Mouse (Mus musculus): Measurements from ENCODE around the gene Glyctk. TPM values are rescaled to one million over a fixed set of nuclear protein-coding genes. Genes with fewer than 3 reads are reported as not detected.

The Glyctk gene
- polyA plus RNA-seq, 1 experiment: 17.6 TPM

DNA sequence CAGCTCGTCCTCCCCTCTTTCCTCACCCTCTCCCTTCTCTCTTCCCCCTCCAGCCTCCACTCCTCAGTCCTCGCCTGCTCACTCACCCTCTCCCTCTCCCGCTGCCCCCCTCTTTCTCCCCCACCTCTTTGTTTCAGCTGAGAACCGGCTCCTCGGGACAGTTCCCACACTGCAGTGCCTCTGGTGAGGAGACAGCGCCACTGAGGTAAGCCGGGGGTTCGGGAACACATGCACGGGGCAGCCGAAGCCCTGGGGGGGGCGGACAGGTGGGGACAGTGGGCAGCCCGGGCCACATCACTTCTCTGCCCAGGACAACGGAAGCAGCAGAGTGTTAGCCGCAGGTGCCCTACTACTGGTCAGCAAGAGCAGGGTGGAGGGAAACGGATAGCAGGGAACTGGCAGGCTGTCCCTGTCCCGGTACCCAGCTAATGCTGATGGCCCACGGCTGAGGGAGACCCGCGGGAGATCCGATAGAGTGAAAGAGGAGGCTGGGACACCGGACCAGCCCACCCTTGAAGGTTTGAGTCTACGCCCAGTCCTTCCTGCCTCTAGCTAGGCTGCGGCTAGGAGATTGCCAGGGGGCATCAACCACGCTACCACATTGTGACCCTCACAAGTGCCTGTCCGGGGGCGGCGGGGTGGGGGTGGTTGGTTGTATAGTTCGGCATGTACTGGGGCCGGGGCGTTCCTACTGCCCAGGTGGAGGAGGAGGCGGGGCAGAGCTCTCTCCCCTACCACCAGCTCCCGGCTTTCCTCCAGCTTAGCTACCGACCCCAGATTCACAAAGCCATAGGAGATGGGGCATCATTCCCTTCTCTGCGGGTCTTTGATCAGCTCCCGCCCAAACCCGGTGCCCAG is 9.2 kb downstream of the Glyctk start:
- Histone ChIP-seq H3K27ac (ENCODE audit: control insufficient read depth, insufficient read depth, low read depth, low read length) (no peak overlapping the region), H3K4me3 (ENCODE audit: control insufficient read depth, low read depth, low read length) (peak overlapping the region; percentile 30), H3K27me3 (ENCODE audit: control insufficient read depth, insufficient read depth, low read length) (peaks cover 3% of the 10 kb centered on the region; the same call in 1 of the 2 replicates), H3K4me1 (ENCODE audit: control insufficient read depth, insufficient read depth, low read length) (peaks cover 5% of the 10 kb centered on the region), H3K36me3 (ENCODE audit: control insufficient read depth, insufficient read depth, low read length) (no peaks in the 10 kb centered on the region)
- TF ChIP-seq CTCF (IDR thresholded peaks at IDR 0.05; ENCODE audit: control insufficient read depth, insufficient read depth, insufficient replicate concordance, low read depth, low read length): no peak
- no peak for TF ChIP-seq POLR2A (IDR thresholded peaks at IDR 0.05; ENCODE audit: control insufficient read depth, low read depth, low read length)

DNA sequence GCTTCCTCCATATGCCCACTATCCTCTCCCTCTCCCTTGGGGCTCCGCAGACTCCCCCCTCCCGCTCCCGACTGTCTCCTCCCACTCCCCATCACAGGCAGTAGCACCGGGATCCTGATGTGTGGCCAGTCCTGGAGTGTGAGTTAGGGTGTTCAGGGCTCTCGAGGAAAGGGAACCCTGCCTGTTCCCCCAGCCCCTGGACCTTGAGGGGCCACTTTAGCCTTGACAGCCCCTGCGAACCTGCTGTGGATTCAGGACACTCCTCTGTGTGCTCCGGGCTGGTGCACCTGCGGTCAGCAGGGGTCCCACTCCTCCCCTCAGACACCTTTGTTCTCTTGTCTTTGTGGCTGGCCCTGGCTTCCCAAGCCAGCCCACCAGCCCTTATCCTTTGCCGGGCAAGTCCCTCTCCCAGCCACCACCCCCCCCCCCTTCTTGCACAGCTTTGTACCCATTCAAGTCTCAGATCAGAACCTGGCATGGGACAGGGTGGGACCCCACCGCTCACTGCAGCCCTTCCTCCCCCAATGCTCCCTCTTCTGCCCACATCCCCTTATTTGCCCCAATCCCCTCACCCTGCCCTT is 10.0 kb downstream of the Glyctk start:
- Histone ChIP-seq H3K4me1 (ENCODE audit: control insufficient read depth, insufficient read depth, low read length) (peaks cover 5% of the 10 kb centered on the region), H3K4me3 (ENCODE audit: control insufficient read depth, low read depth, low read length) (peak overlapping the region; percentile 30), H3K36me3 (ENCODE audit: control insufficient read depth, insufficient read depth, low read length) (no peaks in the 10 kb centered on the region), H3K27me3 (ENCODE audit: control insufficient read depth, insufficient read depth, low read length) (peaks cover 3% of the 10 kb centered on the region; the same call in 1 of the 2 replicates), H3K27ac (ENCODE audit: control insufficient read depth, insufficient read depth, low read depth, low read length) (no peak overlapping the region)
- TF ChIP-seq CTCF (IDR thresholded peaks at IDR 0.05; ENCODE audit: control insufficient read depth, insufficient read depth, insufficient replicate concordance, low read depth, low read length) (no peak), POLR2A (IDR thresholded peaks at IDR 0.05; ENCODE audit: control insufficient read depth, low read depth, low read length) (no peak)

DNA sequence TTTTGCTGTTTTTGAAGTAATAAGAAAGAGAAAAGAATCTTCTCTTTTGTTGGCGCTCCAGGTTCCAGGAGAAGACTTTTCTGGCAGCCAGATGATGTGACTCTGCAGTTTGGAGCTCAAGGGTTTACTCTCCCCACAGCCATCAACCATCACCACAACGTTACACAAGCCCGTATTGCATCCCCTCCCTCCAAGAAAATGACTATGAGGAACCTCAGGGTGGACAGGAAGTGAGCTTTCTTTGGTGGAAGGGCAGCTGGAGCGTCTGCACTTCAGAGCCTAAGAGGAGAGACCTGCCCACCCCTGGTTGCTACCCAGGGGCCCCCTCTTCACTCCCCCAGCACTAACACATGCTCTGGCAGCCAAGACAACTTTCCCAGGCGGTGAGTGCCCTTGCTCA is 10.7 kb downstream of the Glyctk start:
- no peak overlapping the region for H3K27ac ChIP-seq (ENCODE audit: control insufficient read depth, insufficient read depth, low read depth, low read length)
- H3K4me1 ChIP-seq (ENCODE audit: control insufficient read depth, insufficient read depth, low read length): peaks cover 5% of the 10 kb centered on the region
- TF ChIP-seq CTCF (IDR thresholded peaks at IDR 0.05; ENCODE audit: control insufficient read depth, insufficient read depth, insufficient replicate concordance, low read depth, low read length) (no peak), POLR2A (IDR thresholded peaks at IDR 0.05; ENCODE audit: control insufficient read depth, low read depth, low read length) (no peak)
- no peaks in the 10 kb centered on the region for H3K36me3 ChIP-seq (ENCODE audit: control insufficient read depth, insufficient read depth, low read length)
- H3K4me3 ChIP-seq (ENCODE audit: control insufficient read depth, low read depth, low read length): no peak overlapping the region
- H3K27me3 ChIP-seq (ENCODE audit: control insufficient read depth, insufficient read depth, low read length): peaks cover 3% of the 10 kb centered on the region; the same call in 1 of the 2 replicates

DNA sequence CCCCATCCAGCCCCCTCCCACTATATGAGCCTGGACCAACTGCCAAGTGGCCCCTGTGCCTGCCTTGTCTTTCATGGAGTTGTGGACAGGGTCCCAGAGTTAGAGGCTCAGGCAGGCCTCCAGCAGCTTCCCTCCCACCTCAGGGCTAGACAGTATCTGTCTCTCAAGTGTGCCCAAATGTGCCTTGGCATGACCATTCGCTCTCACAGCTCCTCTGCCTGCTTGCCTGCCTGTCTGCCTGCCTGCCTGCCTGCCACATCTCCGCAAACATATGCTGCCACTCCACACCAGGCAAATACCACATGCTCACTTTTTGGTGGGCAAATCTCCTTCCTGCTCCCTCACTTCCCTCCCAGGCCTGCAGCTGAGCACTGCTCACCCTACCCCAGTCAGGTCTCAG is 12.4 kb downstream of the Glyctk start:
- H3K27ac ChIP-seq (ENCODE audit: control insufficient read depth, insufficient read depth, low read depth, low read length): no peak overlapping the region
- no peak for TF ChIP-seq POLR2A (IDR thresholded peaks at IDR 0.05; ENCODE audit: control insufficient read depth, low read depth, low read length)
- TF ChIP-seq CTCF (IDR thresholded peaks at IDR 0.05; ENCODE audit: control insufficient read depth, insufficient read depth, insufficient replicate concordance, low read depth, low read length): no peak
- no peaks in the 10 kb centered on the region for H3K36me3 ChIP-seq (ENCODE audit: control insufficient read depth, insufficient read depth, low read length)
- no peak overlapping the region for H3K4me3 ChIP-seq (ENCODE audit: control insufficient read depth, low read depth, low read length)
- H3K27me3 ChIP-seq (ENCODE audit: control insufficient read depth, insufficient read depth, low read length): peaks cover 3% of the 10 kb centered on the region; the same call in 1 of the 2 replicates
- peaks cover 5% of the 10 kb centered on the region for H3K4me1 ChIP-seq (ENCODE audit: control insufficient read depth, insufficient read depth, low read length)

DNA sequence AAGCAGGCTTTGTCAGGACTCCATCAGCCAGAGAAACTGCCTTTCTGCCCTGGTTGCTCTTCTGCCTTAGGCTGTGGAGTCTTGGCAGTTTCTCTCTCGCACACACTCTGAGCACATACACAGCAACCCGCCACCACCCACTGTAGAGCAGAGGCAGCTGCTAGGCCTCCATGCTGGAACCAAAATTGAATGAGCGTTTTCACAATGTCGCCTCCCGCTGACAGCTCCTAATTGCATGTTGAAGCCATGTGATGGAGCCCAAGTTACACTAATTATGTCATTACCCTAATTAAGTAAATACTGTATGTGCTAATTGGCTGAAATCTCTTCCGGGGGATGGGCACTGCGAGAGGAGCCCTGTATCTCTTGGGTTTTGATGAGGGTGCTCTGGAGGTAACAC is 13.8 kb downstream of the Glyctk start:
- Histone ChIP-seq H3K36me3 (ENCODE audit: control insufficient read depth, insufficient read depth, low read length) (no peaks in the 10 kb centered on the region), H3K4me3 (ENCODE audit: control insufficient read depth, low read depth, low read length) (no peak overlapping the region), H3K27ac (ENCODE audit: control insufficient read depth, insufficient read depth, low read depth, low read length) (no peak overlapping the region), H3K4me1 (ENCODE audit: control insufficient read depth, insufficient read depth, low read length) (peaks cover 5% of the 10 kb centered on the region), H3K27me3 (ENCODE audit: control insufficient read depth, insufficient read depth, low read length) (peaks cover 3% of the 10 kb centered on the region; the same call in 1 of the 2 replicates)
- TF ChIP-seq POLR2A (IDR thresholded peaks at IDR 0.05; ENCODE audit: control insufficient read depth, low read depth, low read length) (no peak), CTCF (IDR thresholded peaks at IDR 0.05; ENCODE audit: control insufficient read depth, insufficient read depth, insufficient replicate concordance, low read depth, low read length) (no peak)

DNA sequence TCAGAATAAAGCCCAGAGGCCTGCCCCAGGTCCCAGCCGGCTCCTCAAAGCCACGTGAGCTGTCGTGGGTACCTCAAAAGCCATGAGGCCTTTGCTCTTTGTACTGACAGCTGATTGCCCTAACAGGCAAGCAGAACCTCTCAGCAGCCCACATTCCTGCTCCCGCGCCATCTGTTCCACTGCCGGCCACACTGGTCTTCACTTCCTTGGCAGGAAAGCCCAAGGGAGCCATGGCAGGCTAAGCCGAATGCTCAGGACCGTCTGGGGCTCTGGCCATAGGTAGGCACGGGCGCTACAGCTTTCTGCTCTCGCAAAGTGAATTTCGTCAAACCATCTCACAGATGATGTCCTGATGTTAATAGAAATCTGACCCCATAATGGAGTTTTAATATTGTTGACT is 16.0 kb downstream of the Glyctk start:
- no peak for TF ChIP-seq CTCF (IDR thresholded peaks at IDR 0.05; ENCODE audit: control insufficient read depth, insufficient read depth, insufficient replicate concordance, low read depth, low read length)
- no peak for TF ChIP-seq POLR2A (IDR thresholded peaks at IDR 0.05; ENCODE audit: control insufficient read depth, low read depth, low read length)
- Histone ChIP-seq H3K4me1 (ENCODE audit: control insufficient read depth, insufficient read depth, low read length) (no peaks in the 10 kb centered on the region), H3K36me3 (ENCODE audit: control insufficient read depth, insufficient read depth, low read length) (no peaks in the 10 kb centered on the region), H3K27me3 (ENCODE audit: control insufficient read depth, insufficient read depth, low read length) (no peaks in the 10 kb centered on the region), H3K4me3 (ENCODE audit: control insufficient read depth, low read depth, low read length) (no peak overlapping the region), H3K27ac (ENCODE audit: control insufficient read depth, insufficient read depth, low read depth, low read length) (no peak overlapping the region)

DNA sequence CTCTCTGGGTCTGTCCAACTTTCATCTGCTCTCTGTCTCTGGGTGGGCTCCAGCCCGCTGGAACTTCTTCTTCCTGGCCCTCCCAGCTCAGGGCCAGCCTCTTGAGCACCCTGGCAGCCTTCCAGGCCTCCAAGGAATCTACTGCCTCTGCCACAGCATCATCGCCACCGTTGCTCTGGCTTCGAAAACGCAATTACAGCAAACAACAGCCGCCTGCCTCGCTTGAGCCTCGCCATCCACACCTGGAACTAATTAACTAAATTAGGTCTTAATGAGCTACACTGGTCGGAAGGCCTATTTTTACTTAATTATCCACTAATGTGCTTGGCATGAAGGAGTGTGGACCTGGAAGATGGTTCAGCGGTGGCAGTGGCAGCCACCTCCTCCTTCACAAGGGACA is 18.2 kb downstream of the Glyctk start:
- H3K27me3 ChIP-seq (ENCODE audit: control insufficient read depth, insufficient read depth, low read length): no peaks in the 10 kb centered on the region
- H3K4me1 ChIP-seq (ENCODE audit: control insufficient read depth, insufficient read depth, low read length): no peaks in the 10 kb centered on the region
- no peaks in the 10 kb centered on the region for H3K36me3 ChIP-seq (ENCODE audit: control insufficient read depth, insufficient read depth, low read length)
- H3K4me3 ChIP-seq (ENCODE audit: control insufficient read depth, low read depth, low read length): no peak overlapping the region
- TF ChIP-seq POLR2A (IDR thresholded peaks at IDR 0.05; ENCODE audit: control insufficient read depth, low read depth, low read length) (no peak), CTCF (IDR thresholded peaks at IDR 0.05; ENCODE audit: control insufficient read depth, insufficient read depth, insufficient replicate concordance, low read depth, low read length) (no peak)
- no peak overlapping the region for H3K27ac ChIP-seq (ENCODE audit: control insufficient read depth, insufficient read depth, low read depth, low read length)
